Mouse (Mus musculus): ENCODE data around the gene Dbp. TPM values are rescaled to one million over a fixed set of nuclear protein-coding genes. Genes with fewer than 3 reads are reported as not detected.
A peak's percentile ranks its signal among the peaks of the same experiment; 100 is the strongest.

The Dbp gene
- polyA plus RNA-seq, 1 experiment from 2014 or later, result 7.3 TPM

DNA sequence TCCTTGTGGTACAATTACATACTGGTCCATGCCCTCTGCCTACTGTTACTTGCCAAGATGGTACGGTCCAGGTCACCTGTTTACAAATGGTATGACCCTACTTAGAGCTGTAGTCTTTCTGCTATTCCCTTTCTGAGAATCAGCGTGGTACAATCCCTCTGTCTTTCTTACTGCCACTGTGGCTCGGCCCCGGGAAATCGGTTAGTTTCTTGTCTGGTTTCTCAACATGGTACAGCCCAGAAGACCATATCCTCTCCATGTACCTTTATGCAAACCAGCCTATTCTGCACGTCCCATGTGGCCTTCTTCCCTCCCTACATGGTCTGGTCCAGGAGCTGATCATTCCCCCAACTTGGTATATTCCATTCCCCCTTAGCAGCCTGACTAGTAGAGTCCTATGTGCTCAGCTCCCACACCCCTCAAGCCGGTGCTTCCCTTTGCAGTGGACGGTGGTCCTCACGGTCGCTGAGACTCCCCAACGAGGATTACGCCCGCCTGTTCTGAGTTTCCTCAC is 785 bp upstream of the Dbp start:
- Histone ChIP-seq H3K9ac (ENCODE audit: low read length) (peak overlapping the region; percentile 67), H3K4me1 (ENCODE audit: control insufficient read depth in 2 of 2, insufficient read depth in 2 of 2, low read length in 2 of 2) (peaks cover 28 to 54% of the 10 kb centered on the region in 2 experiments), H3K27ac (replicated peaks in 1 of 2; ENCODE audit: control insufficient read depth in 1 of 2, insufficient read depth in 1 of 2, low read depth in 2 of 2, low read length in 2 of 2) (peak overlapping the region; percentile 89 to 90), H3K9me3 (ENCODE audit: control insufficient read depth, low read length) (no peaks in the 10 kb centered on the region), H3K27me3 (ENCODE audit: control insufficient read depth, insufficient read depth, low read length) (peaks cover 14% of the 10 kb centered on the region), H3K4me2 (ENCODE audit: low read length) (peak overlapping the region; percentile 96), H3K4me3 (ENCODE audit: control insufficient read depth in 1 of 2, insufficient read depth in 1 of 2, low read depth in 1 of 2, low read length in 2 of 2) (peak overlapping the region; percentile 58 to 74), H3K36me3 (ENCODE audit: control insufficient read depth, insufficient read depth, low read length) (no peaks in the 10 kb centered on the region)
- ATAC-seq (ENCODE audit: insufficient number of reproducible peaks, insufficient read depth, low FRiP score, low read depth), result peak; percentile 27; the same call in 1 of the 2 replicates
- WGBS, result 1% methylated on average over 13 of the region's 13 CpGs

- Histone ChIP-seq H3K4me1 (ENCODE audit: control insufficient read depth in 2 of 2, insufficient read depth in 2 of 2, low read length in 2 of 2) (peaks cover 28 to 43% of the 10 kb centered on the region in 2 experiments), H3K4me2 (ENCODE audit: low read length) (peak overlapping the region; percentile 96), H3K36me3 (ENCODE audit: control insufficient read depth, insufficient read depth, low read length) (peaks cover 9% of the 10 kb centered on the region), H3K9ac (ENCODE audit: low read length) (peak overlapping the region; percentile 93), H3K4me3 (ENCODE audit: control insufficient read depth in 1 of 2, insufficient read depth in 1 of 2, low read depth in 1 of 2, low read length in 2 of 2) (peak overlapping the region; percentile 66 to 74), H3K9me3 (ENCODE audit: control insufficient read depth, low read length) (no peaks in the 10 kb centered on the region), H3K27ac (replicated peaks in 1 of 2; ENCODE audit: control insufficient read depth in 1 of 2, insufficient read depth in 1 of 2, low read depth in 2 of 2, low read length in 2 of 2) (peak overlapping the region; percentile 70 to 93), H3K27me3 (ENCODE audit: control insufficient read depth, insufficient read depth, low read length) (peaks cover 1% of the 10 kb centered on the region)
- WGBS, result under 1% methylated on average over 21 of the region's 21 CpGs
- ATAC-seq (ENCODE audit: insufficient number of reproducible peaks, insufficient read depth, low FRiP score, low read depth), result no peak
These were observed 566 bp downstream of the Dbp start for GRCm38 (mm10) chr7:45705443-45705864.

DNA sequence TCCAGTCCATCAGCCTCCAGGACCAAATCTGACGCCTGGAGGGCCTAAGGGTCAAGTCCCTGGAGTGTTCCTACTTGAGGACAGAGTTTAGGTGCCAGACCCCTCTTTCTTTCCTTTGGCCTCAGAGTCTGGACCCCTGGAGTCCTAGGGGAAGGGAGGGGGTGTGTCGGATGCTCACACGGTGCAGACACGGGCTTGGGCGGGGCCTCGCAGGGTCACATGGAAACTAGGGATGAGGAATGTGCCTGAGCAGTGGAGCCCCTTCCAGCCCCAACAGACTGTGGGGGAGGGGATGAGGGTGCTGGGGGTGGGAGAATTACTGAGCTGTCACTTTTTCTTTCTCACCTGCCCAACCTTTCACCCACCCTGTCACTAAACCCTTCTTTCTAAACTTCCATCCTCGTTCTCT is 989 bp downstream of the Dbp start:
- WGBS, result 0% methylated on average over 7 of the region's 7 CpGs
- peak overlapping the region; percentile 70 to 93 for H3K27ac ChIP-seq (replicated peaks in 1 of 2; ENCODE audit: control insufficient read depth in 1 of 2, insufficient read depth in 1 of 2, low read depth in 2 of 2, low read length in 2 of 2)
- peak; percentile 22; the same call in 1 of the 2 replicates for ATAC-seq (ENCODE audit: insufficient number of reproducible peaks, insufficient read depth, low FRiP score, low read depth)
- no peaks in the 10 kb centered on the region for H3K27me3 ChIP-seq (ENCODE audit: control insufficient read depth, insufficient read depth, low read length)
- H3K9me3 ChIP-seq (ENCODE audit: control insufficient read depth, low read length), result no peaks in the 10 kb centered on the region
- H3K4me3 ChIP-seq (ENCODE audit: control insufficient read depth in 1 of 2, insufficient read depth in 1 of 2, low read depth in 1 of 2, low read length in 2 of 2), result peak overlapping the region; percentile 66 to 74
- peaks cover 14% of the 10 kb centered on the region for H3K36me3 ChIP-seq (ENCODE audit: control insufficient read depth, insufficient read depth, low read length)
- H3K4me2 ChIP-seq (ENCODE audit: low read length), result peak overlapping the region; percentile 96
- H3K9ac ChIP-seq (ENCODE audit: low read length), result peak overlapping the region; percentile 93
- peaks cover 26 to 41% of the 10 kb centered on the region in 2 experiments for H3K4me1 ChIP-seq (ENCODE audit: control insufficient read depth in 2 of 2, insufficient read depth in 2 of 2, low read length in 2 of 2)

DNA sequence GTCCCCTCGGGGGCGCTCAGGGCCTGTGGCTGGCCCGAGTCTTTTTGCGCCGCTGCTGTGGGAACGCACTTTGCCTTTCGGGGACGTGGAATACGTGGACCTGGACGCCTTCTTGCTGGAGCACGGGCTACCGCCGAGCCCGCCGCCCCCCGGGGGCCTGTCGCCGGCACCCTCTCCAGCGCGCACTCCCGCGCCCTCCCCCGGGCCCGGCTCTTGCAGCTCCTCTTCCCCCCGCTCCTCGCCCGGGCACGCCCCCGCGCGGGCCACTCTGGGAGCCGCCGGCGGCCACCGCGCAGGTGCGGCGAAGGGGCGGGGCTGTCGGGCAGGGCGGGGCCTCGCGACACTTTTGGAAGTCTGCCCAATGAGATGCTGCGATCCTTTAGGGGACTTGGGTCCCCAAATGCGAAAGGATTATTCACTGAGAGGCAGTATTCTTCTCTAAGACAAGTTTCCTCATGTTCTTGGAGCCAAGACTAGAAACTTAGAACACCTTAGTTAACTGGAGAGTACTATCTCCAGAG is 1.9 kb downstream of the Dbp start:
- peak overlapping the region; percentile 66 to 74 for H3K4me3 ChIP-seq (ENCODE audit: control insufficient read depth in 1 of 2, insufficient read depth in 1 of 2, low read depth in 1 of 2, low read length in 2 of 2)
- 0 out of 2 replicates have a peak, but pooled peaks have one; percentile 4 for ATAC-seq (ENCODE audit: insufficient number of reproducible peaks, insufficient read depth, low FRiP score, low read depth)
- H3K27me3 ChIP-seq (ENCODE audit: control insufficient read depth, insufficient read depth, low read length), result no peaks in the 10 kb centered on the region
- peaks cover 23% of the 10 kb centered on the region for H3K36me3 ChIP-seq (ENCODE audit: control insufficient read depth, insufficient read depth, low read length)
- H3K4me2 ChIP-seq (ENCODE audit: low read length), result peak overlapping the region; percentile 96
- H3K9me3 ChIP-seq (ENCODE audit: control insufficient read depth, low read length), result no peaks in the 10 kb centered on the region
- H3K9ac ChIP-seq (ENCODE audit: low read length), result peak overlapping the region; percentile 93
- peaks cover 21 to 41% of the 10 kb centered on the region in 2 experiments for H3K4me1 ChIP-seq (ENCODE audit: control insufficient read depth in 2 of 2, insufficient read depth in 2 of 2, low read length in 2 of 2)
- under 1% methylated on average over 45 of the region's 45 CpGs for WGBS
- peak overlapping the region; percentile 70 to 93 for H3K27ac ChIP-seq (replicated peaks in 1 of 2; ENCODE audit: control insufficient read depth in 1 of 2, insufficient read depth in 1 of 2, low read depth in 2 of 2, low read length in 2 of 2)

GRCm38 (mm10) chr7:45707375-45707967 is 2.6 kb downstream of the Dbp start:
- H3K9ac ChIP-seq (ENCODE audit: low read length), result peak overlapping the region; percentile 55
- H3K27me3 ChIP-seq (ENCODE audit: control insufficient read depth, insufficient read depth, low read length), result no peaks in the 10 kb centered on the region
- no peaks in the 10 kb centered on the region for H3K9me3 ChIP-seq (ENCODE audit: control insufficient read depth, low read length)
- H3K4me3 ChIP-seq (ENCODE audit: control insufficient read depth in 1 of 2, insufficient read depth in 1 of 2, low read depth in 1 of 2, low read length in 2 of 2), result peak overlapping the region; percentile 66 to 74
- H3K4me1 ChIP-seq (ENCODE audit: control insufficient read depth in 2 of 2, insufficient read depth in 2 of 2, low read length in 2 of 2), result peaks cover 21 to 41% of the 10 kb centered on the region in 2 experiments
- under 1% methylated on average over 27 of the region's 27 CpGs for WGBS
- H3K27ac ChIP-seq (replicated peaks in 1 of 2; ENCODE audit: control insufficient read depth in 1 of 2, insufficient read depth in 1 of 2, low read depth in 2 of 2, low read length in 2 of 2), result peak overlapping the region; percentile 63 to 93
- peak overlapping the region; percentile 96 for H3K4me2 ChIP-seq (ENCODE audit: low read length)
- ATAC-seq (ENCODE audit: insufficient number of reproducible peaks, insufficient read depth, low FRiP score, low read depth), result 0 out of 2 replicates have a peak, but pooled peaks have one; percentile 7
- H3K36me3 ChIP-seq (ENCODE audit: control insufficient read depth, insufficient read depth, low read length), result peaks cover 29% of the 10 kb centered on the region

DNA sequence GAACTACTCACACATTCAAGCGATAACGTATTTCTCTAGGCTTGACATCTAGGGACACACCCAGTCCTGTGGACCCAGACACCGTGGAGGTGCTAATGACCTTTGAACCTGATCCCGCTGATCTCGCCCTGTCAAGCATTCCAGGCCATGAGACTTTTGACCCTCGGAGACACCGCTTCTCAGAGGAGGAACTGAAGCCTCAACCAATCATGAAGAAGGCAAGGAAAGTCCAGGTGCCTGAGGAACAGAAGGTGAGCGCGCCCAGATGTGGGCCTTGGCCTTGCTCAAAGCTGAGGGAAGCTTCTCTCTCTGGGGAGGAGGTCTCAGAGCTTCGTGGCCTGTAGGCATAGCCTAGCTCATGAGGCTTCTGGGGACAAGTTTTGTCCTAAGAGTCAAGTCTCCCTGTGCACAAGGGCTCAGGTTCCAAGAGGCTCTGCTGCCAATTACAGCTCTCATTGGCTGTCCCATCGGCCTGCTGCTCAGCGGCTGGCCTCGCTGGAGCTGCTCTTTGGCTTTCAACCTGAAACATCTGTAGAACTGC is 3.4 kb downstream of the Dbp start:
- Histone ChIP-seq H3K27me3 (ENCODE audit: control insufficient read depth, insufficient read depth, low read length) (no peaks in the 10 kb centered on the region), H3K4me1 (ENCODE audit: control insufficient read depth in 2 of 2, insufficient read depth in 2 of 2, low read length in 2 of 2) (peaks cover 21 to 38% of the 10 kb centered on the region in 2 experiments), H3K36me3 (ENCODE audit: control insufficient read depth, insufficient read depth, low read length) (peaks cover 38% of the 10 kb centered on the region), H3K27ac (replicated peaks in 1 of 2; ENCODE audit: control insufficient read depth in 1 of 2, insufficient read depth in 1 of 2, low read depth in 2 of 2, low read length in 2 of 2) (no peak overlapping the region), H3K9ac (ENCODE audit: low read length) (0 out of 2 replicates have a peak overlapping the region, but pooled peaks have one; percentile 14), H3K4me3 (ENCODE audit: control insufficient read depth in 1 of 2, insufficient read depth in 1 of 2, low read depth in 1 of 2, low read length in 2 of 2) (0 out of 4 replicates have a peak overlapping the region, but pooled peaks of 1 of the 2 experiments have one; percentile 74), H3K9me3 (ENCODE audit: control insufficient read depth, low read length) (no peaks in the 10 kb centered on the region), H3K4me2 (ENCODE audit: low read length) (peak overlapping the region; percentile 96)
- ATAC-seq (ENCODE audit: insufficient number of reproducible peaks, insufficient read depth, low FRiP score, low read depth), result no peak
- WGBS, result 46% methylated on average over 13 of the region's 13 CpGs

DNA sequence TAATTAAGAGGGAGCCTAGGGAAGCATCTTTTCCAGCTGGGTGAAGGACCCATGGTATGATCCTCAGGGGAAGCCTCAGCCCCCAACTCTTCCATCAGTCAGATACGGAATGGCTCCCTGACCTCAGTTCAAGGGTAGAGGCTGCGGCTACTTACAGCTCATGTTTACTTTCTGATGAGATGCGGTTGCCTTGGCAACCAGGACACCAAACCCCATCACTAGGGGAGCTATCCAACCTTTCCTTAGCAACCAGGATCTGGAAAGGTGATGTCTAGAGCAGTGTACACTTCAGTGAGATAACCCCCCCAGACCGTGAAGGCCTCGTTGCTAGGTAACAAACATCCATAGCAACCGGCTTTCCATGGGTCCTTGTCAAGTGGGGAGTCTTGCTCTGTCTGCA is 4.1 kb downstream of the Dbp start:
- ATAC-seq (ENCODE audit: insufficient number of reproducible peaks, insufficient read depth, low FRiP score, low read depth), result no peak
- 42% methylated on average over 6 of the region's 6 CpGs for WGBS
- Histone ChIP-seq H3K9me3 (ENCODE audit: control insufficient read depth, low read length) (no peaks in the 10 kb centered on the region), H3K4me1 (ENCODE audit: control insufficient read depth in 2 of 2, insufficient read depth in 2 of 2, low read length in 2 of 2) (peaks cover 16 to 32% of the 10 kb centered on the region in 2 experiments), H3K36me3 (ENCODE audit: control insufficient read depth, insufficient read depth, low read length) (peaks cover 44% of the 10 kb centered on the region), H3K4me3 (ENCODE audit: control insufficient read depth in 1 of 2, insufficient read depth in 1 of 2, low read depth in 1 of 2, low read length in 2 of 2) (no peak overlapping the region), H3K4me2 (ENCODE audit: low read length) (no peak overlapping the region), H3K27me3 (ENCODE audit: control insufficient read depth, insufficient read depth, low read length) (no peaks in the 10 kb centered on the region), H3K9ac (ENCODE audit: low read length) (no peak overlapping the region), H3K27ac (replicated peaks in 1 of 2; ENCODE audit: control insufficient read depth in 1 of 2, insufficient read depth in 1 of 2, low read depth in 2 of 2, low read length in 2 of 2) (no peak overlapping the region)

Data from heart, embryonic 14.5 days (tissue).